9 mouse cellular contexts compared by ENCODE assay signal in genomic region chr11:70321664-70322063, GRCm38 (mm10). TPM values are rescaled to one million over a fixed set of nuclear protein-coding genes. Genes with fewer than 3 reads are reported as not detected.
A peak's percentile ranks its signal among the peaks of the same experiment; 100 is the strongest.
DNase-seq lines count a peak whose midpoint lies in the region; ATAC-seq lines count a peak whose summit lies in the region.
"Had no signal": no experiment of that assay in that cellular context is flagged by ENCODE, and none has a peak within 500 bp of the region (broad histone marks: within the 10 kb centered on the region; RNA-seq: fewer than 3 reads in every experiment).

No protein-coding gene starts in this region.

- peaks cover 22% of the 10 kb centered on the region for H3K27me3 ChIP-seq in embryonic facial prominence, embryonic 11.5 days (ENCODE audit: control insufficient read depth, insufficient read depth, low read length)
- peaks cover 58% of the 10 kb centered on the region for H3K27me3 ChIP-seq in hindbrain, embryonic 12.5 days
- H3K27me3 ChIP-seq in limb, embryonic 12.5 days = peaks cover 75% of the 10 kb centered on the region
- H3K27me3 ChIP-seq in midbrain, embryonic 14.5 days (ENCODE audit: control insufficient read depth, insufficient read depth, low read length) = peaks cover 14% of the 10 kb centered on the region

- H3K27ac ChIP-seq in embryonic facial prominence, embryonic 11.5 days (replicated peaks; ENCODE audit: low read depth, low read length) = no peak overlapping the region
- H3K27ac ChIP-seq in hindbrain, embryonic 12.5 days = no peak overlapping the region
- no peak overlapping the region for H3K27ac ChIP-seq in limb, embryonic 12.5 days
- H3K27ac ChIP-seq in midbrain, embryonic 14.5 days (replicated peaks; ENCODE audit: low read depth, low read length) = no peak overlapping the region

- H3K36me3 ChIP-seq in embryonic facial prominence, embryonic 11.5 days (replicated peaks; ENCODE audit: control insufficient read depth, insufficient read depth, low read depth, low read length) = no peaks in the 10 kb centered on the region
- H3K36me3 ChIP-seq in hindbrain, embryonic 12.5 days = no peaks in the 10 kb centered on the region
- H3K36me3 ChIP-seq in limb, embryonic 12.5 days = no peaks in the 10 kb centered on the region
- no peaks in the 10 kb centered on the region for H3K36me3 ChIP-seq in midbrain, embryonic 14.5 days (ENCODE audit: control insufficient read depth, insufficient read depth, low read length)

- no peak overlapping the region for H3K4me2 ChIP-seq in embryonic facial prominence, embryonic 11.5 days (ENCODE audit: low read depth, low read length)
- H3K4me2 ChIP-seq in hindbrain, embryonic 12.5 days (replicated peaks) = peak overlapping the region; percentile 29
- 0 out of 2 replicates have a peak overlapping the region, but pooled peaks have one; percentile 6 for H3K4me2 ChIP-seq in limb, embryonic 12.5 days
- peak overlapping the region; percentile 27; the same call in 1 of the 2 replicates for H3K4me2 ChIP-seq in midbrain, embryonic 14.5 days (ENCODE audit: low read length)

- H3K4me3 ChIP-seq in embryonic facial prominence, embryonic 11.5 days (ENCODE audit: low read depth, low read length) = no peak overlapping the region
- peak overlapping the region; percentile 13 for H3K4me3 ChIP-seq in hindbrain, embryonic 12.5 days
- peak overlapping the region; percentile 7; the same call in 1 of the 2 replicates for H3K4me3 ChIP-seq in limb, embryonic 12.5 days (replicated peaks)
- H3K4me3 ChIP-seq in midbrain, embryonic 14.5 days (replicated peaks; ENCODE audit: low read depth, low read length) = 0 out of 2 replicates have a peak overlapping the region, but pooled peaks have one; percentile 2
- H3K4me3 ChIP-seq: myocyte had no signal

- H3K9me3 ChIP-seq in embryonic facial prominence, embryonic 11.5 days (replicated peaks; ENCODE audit: control insufficient read depth, low read length) = no peaks in the 10 kb centered on the region
- H3K9me3 ChIP-seq in hindbrain, embryonic 12.5 days (replicated peaks) = no peaks in the 10 kb centered on the region
- H3K9me3 ChIP-seq in limb, embryonic 12.5 days = no peaks in the 10 kb centered on the region
- no peaks in the 10 kb centered on the region for H3K9me3 ChIP-seq in midbrain, embryonic 14.5 days (ENCODE audit: control insufficient read depth, low read length)

- DNase-seq in cerebellum, postnatal 36 days = peak; percentile 9 to 16
- DNase-seq in cerebellum, adult 11 months = no peak
- peak; percentile 55 for DNase-seq in NIH3T3 (ENCODE audit: low read depth)
- DNase-seq in embryonic facial prominence, embryonic 11.5 days (ENCODE audit: low spot score) = peak; percentile 71
- peak; percentile 69 for DNase-seq in midbrain, embryonic 14.5 days
- DNase-seq in testis, postnatal 10 days (ENCODE audit: low spot score) = peak; percentile 84

- H3K9ac ChIP-seq in embryonic facial prominence, embryonic 11.5 days (replicated peaks; ENCODE audit: low read length) = no peak overlapping the region
- no peak overlapping the region for H3K9ac ChIP-seq in hindbrain, embryonic 12.5 days
- H3K9ac ChIP-seq in limb, embryonic 12.5 days (replicated peaks) = no peak overlapping the region
- H3K9ac ChIP-seq in midbrain, embryonic 14.5 days (replicated peaks; ENCODE audit: low read length) = no peak overlapping the region

- no peaks in the 10 kb centered on the region for H3K4me1 ChIP-seq in embryonic facial prominence, embryonic 11.5 days (ENCODE audit: control insufficient read depth, insufficient read depth, low read length)
- peaks cover 4% of the 10 kb centered on the region; the same call in 1 of the 2 replicates for H3K4me1 ChIP-seq in hindbrain, embryonic 12.5 days
- no peaks in the 10 kb centered on the region for H3K4me1 ChIP-seq in limb, embryonic 12.5 days (replicated peaks)
- no peaks in the 10 kb centered on the region for H3K4me1 ChIP-seq in midbrain, embryonic 14.5 days (ENCODE audit: control insufficient read depth, insufficient read depth, low read length)

- 2% methylated on average over 15 of the region's 15 CpGs for WGBS in embryonic facial prominence, embryonic 11.5 days
- WGBS in hindbrain, embryonic 12.5 days = 2% methylated on average over 15 of the region's 15 CpGs
- WGBS in limb, embryonic 12.5 days = 4% methylated on average over 15 of the region's 15 CpGs
- WGBS in midbrain, embryonic 14.5 days = 2% methylated on average over 15 of the region's 15 CpGs

- ATAC-seq in embryonic facial prominence, embryonic 11.5 days (replicated peaks; ENCODE audit: insufficient number of reproducible peaks, low FRiP score, low TSS enrichment, low read depth) = no peak
- ATAC-seq in hindbrain, embryonic 12.5 days (ENCODE audit: low FRiP score) = no peak
- ATAC-seq in limb, embryonic 12.5 days (ENCODE audit: insufficient number of reproducible peaks, insufficient read depth, low FRiP score, low TSS enrichment, low read depth) = no peak
- ATAC-seq in midbrain, embryonic 14.5 days (ENCODE audit: low FRiP score, low TSS enrichment) = no peak

RNA-seq across cellular contexts. Expression of gene Alox12e, which starts 0.8 kb away (rescaled TPM):
- polyA plus RNA-seq in embryonic facial prominence, embryonic 11.5 days (2014; fragmentation: Nextera tagmentation; extraction: Ambion mirVana) = 0.14 and 0.43 TPM in 2 replicates
- not detected in 2 replicates for polyA plus RNA-seq in hindbrain, embryonic 12.5 days (2016; fragmentation: Nextera tagmentation; extraction: Ambion mirVana)
- polyA plus RNA-seq in limb, embryonic 12.5 days (2016; fragmentation: Nextera tagmentation; extraction: Ambion mirVana) = not detected in 2 replicates
- polyA plus RNA-seq in midbrain, embryonic 14.5 days (2014; fragmentation: Nextera tagmentation; extraction: Ambion mirVana) = not detected in 2 replicates
- polyA plus RNA-seq: myocyte had no signal

RNA-seq across cellular contexts. Expression of gene Alox15, which starts 30.2 kb away (rescaled TPM):
- polyA plus RNA-seq in embryonic facial prominence, embryonic 11.5 days (2014; fragmentation: Nextera tagmentation; extraction: Ambion mirVana) = 0.34 and 0.84 TPM in 2 replicates
- 0.09 TPM in 1 of 2 replicates, not detected in the other for polyA plus RNA-seq in hindbrain, embryonic 12.5 days (2016; fragmentation: Nextera tagmentation; extraction: Ambion mirVana)
- polyA plus RNA-seq in limb, embryonic 12.5 days (2016; fragmentation: Nextera tagmentation; extraction: Ambion mirVana) = 0.09 TPM in 1 of 2 replicates, not detected in the other
- not detected in 2 replicates for polyA plus RNA-seq in midbrain, embryonic 14.5 days (2014; fragmentation: Nextera tagmentation; extraction: Ambion mirVana)
- polyA plus RNA-seq: myocyte had no signal
